Mouse (Mus musculus) regulatory T cell (primary cell): ENCODE results near the gene Eef1akmt4.

Source experiments
- in situ Hi-C: fragments of 300-600 bp; cut with MboI, MseI; formaldehyde crosslinking; loops from one replicate; pipeline ENCODE4 v1.15.1; 2025; ENCODE audit warnings: high pct_unique_total_duplicates

Gene Eef1akmt4

GRCm38 (mm10) chr16:20611357-20612227, at the start of gene Eef1akmt4, which contains the start of the genes Gm49333 and Alg3:
TSS of gene Eef1akmt4 (plus strand) at chr16:20611593.
TSS of gene Gm49333 (plus strand) at chr16:20611610.
TSS of gene Alg3 (minus strand) at chr16:20611735.
- in situ Hi-C loops: loop anchor here (5.0 kb wide), 1 partner anchor 74 kb away; the partner anchor contains the start of gene Ap2m1

GRCm38 (mm10) chr16:20565075-20565474, 46.3 kb upstream of the Eef1akmt4 start:
- in situ Hi-C loops: no loop called here

- in situ Hi-C loops: loop anchor here (10.0 kb wide), 1 partner anchor 155 kb away; no protein-coding TSS in a partner anchor
Observed at GRCm38 (mm10) chr16:20589366-20589938, 21.9 kb upstream of the Eef1akmt4 start, which contains the start of gene Vwa5b2. TSS of gene Vwa5b2 (plus strand) at chr16:20589471.

- in situ Hi-C loops: loop anchor here (10.0 kb wide), 1 partner anchor 155 kb away; no protein-coding TSS in a partner anchor
Observed at GRCm38 (mm10) chr16:20589939-20590679, 21.3 kb upstream of the Eef1akmt4 start.

GRCm38 (mm10) chr16:20590680-20591038, 20.7 kb upstream of the Eef1akmt4 start:
- in situ Hi-C loops: no loop called here

GRCm38 (mm10) chr16:20591076-20591705, 20.2 kb upstream of the Eef1akmt4 start:
- in situ Hi-C loops: no loop called here

- in situ Hi-C loops: no loop called here
Observed at GRCm38 (mm10) chr16:20595060-20595673, 16.2 kb upstream of the Eef1akmt4 start.

- in situ Hi-C loops: no loop called here
Observed at GRCm38 (mm10) chr16:20595737-20596136, 15.7 kb upstream of the Eef1akmt4 start.

- in situ Hi-C loops: no loop called here
Observed at GRCm38 (mm10) chr16:20596687-20597441, 14.5 kb upstream of the Eef1akmt4 start.

GRCm38 (mm10) chr16:20600511-20600910, 10.9 kb upstream of the Eef1akmt4 start:
- in situ Hi-C loops: no loop called here

- in situ Hi-C loops: loop anchor here (5.0 kb wide), 1 partner anchor 42 kb away; no protein-coding TSS in a partner anchor
Observed at GRCm38 (mm10) chr16:20604705-20605104, 6.7 kb upstream of the Eef1akmt4 start.

GRCm38 (mm10) chr16:20610501-20611356, 664 bp upstream of the Eef1akmt4 start:
- in situ Hi-C loops: loop anchor here (5.0 kb wide), 1 partner anchor 73 kb away; the partner anchor contains the start of gene Ap2m1

- in situ Hi-C loops: no loop called here
Observed at GRCm38 (mm10) chr16:20619541-20620398, 8.4 kb downstream of the Eef1akmt4 start.

GRCm38 (mm10) chr16:20620399-20620735, 9.0 kb downstream of the Eef1akmt4 start:
- in situ Hi-C loops: no loop called here

GRCm38 (mm10) chr16:20620751-20621190, 9.4 kb downstream of the Eef1akmt4 start:
- in situ Hi-C loops: no loop called here

- in situ Hi-C loops: no loop called here
Observed at GRCm38 (mm10) chr16:20621191-20621990, 10.0 kb downstream of the Eef1akmt4 start, which contains the start of gene Camk2n2. TSS of gene Camk2n2 (minus strand) at chr16:20621287.

GRCm38 (mm10) chr16:20621991-20622685, 10.7 kb downstream of the Eef1akmt4 start:
- in situ Hi-C loops: no loop called here
